Mouse (Mus musculus): ENCODE data around the gene Gm13090.

The Gm13090 gene

DNA sequence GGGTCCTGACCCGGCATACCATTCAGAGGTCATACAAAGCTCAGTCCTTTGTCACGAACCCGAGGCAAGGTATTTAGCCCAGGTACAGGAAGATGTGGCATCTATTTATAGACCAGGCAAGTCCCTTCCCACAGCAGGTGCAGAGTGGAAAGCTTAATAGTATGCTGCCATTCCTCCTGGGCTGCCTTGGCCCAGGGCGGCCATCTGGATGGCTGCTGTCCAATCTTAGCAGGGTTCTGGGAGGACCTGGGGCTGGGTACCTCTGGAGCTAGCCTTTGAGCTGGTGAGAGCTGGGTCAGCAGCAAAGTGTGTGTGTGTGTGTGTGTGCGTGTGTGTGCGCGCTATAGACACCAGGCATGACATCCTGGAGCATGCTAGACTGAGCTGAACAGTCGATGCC, 46.1 kb downstream of the Gm13090 start:
- 83% methylated on average over 8 of the region's 8 CpGs for WGBS

DNA sequence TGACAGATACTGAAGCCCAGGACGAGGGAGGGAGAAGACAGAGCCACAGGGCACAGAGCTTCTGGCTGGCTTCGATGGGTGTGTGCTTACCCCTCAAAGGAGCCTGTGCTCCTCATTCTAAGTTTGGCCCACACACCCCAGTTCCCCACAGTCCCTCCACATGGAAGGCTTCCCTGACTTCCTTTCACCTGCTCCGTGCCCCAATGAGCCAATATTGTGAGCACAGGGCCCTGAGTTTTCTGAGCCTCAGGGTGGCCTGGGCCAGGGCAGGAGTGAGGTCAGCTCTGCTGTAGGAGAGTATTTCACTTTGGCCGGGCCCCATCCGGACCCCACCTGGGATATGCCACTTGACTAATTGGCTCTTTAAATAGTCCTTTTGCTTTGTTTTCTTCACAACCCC, 48.3 kb downstream of the Gm13090 start:
- WGBS = 50% methylated on average over 5 of the region's 5 CpGs

DNA sequence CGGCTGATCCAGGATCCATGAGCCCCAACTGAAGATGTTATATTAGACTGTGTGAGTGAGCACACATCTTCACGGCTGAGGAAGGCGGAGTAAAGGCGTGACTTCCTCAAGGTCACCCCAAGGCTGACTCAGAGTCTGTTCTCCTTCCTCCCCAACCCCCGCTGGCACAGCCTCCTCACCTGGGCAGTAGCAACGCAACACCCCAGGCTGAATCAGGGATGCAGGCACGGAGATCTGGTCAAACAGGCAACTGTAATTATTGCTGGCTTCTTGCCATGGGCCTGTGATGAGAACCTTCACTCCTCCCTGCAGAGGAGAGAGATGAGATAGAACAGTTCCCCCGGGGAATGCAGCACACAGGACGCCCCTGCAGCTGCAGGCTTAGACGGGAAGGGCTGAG, 48.8 kb downstream of the Gm13090 start:
- WGBS = 21% methylated on average over 10 of the region's 10 CpGs

DNA sequence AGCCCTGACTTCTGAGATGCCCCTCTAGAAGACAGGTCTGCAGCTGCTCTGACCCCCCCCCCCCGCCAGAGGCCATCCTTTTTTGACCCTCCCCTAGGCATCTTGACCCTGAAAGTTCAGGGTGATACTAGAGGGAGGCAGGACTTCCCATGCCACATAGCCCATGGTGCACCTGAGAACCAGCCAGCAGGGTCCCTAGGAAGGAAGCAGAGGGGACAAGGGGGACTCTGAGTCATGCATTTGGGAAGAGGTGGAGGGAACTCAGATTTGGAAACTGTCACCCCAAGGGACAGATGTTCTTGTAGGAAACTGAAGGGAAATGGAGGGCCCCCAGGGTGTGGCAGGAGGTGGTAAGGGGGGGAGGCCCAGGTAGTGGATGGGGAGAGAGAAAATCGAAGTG, 49.2 kb downstream of the Gm13090 start:
- WGBS = 39% methylated on average over 2 of the region's 2 CpGs

DNA sequence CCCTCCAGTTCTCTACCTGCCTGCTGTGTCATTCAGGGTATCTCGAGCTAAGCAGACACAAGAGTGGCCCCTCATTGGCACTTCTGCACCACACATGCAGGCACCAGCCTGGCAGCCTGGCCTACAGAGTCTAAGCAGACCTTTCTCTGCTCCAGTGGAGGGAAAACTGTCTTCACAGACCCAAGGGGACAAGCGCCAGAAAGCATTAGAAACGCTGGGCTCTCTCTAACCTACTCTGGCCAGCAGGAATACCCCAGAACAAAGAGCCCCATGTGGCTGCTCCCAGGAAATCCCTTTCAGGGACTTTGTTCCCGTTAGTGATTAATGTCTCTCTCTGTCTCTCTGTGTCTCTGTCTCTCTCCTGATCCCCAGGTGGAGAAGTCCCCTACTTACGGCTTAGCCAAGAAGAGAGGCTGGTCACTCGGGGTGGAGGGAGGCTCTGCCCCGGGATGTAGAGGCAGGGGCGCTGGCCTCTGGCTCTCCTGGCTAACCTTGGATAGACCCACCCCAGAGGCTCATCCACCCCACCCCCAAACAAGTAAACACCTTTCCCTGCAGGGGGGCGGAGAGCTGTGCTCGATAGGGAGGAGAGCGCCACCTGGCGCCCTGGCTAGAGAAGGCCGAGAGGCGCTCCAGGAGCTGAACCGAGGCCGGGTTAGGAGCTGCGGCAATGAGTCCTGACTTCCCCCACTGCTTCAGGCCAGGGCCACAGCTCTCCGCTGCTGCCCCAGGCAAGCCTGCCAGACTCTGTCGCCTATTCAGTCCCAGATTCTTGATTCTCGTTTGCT, 49.9 kb downstream of the Gm13090 start:
- 10% methylated on average over 20 of the region's 20 CpGs for WGBS

DNA sequence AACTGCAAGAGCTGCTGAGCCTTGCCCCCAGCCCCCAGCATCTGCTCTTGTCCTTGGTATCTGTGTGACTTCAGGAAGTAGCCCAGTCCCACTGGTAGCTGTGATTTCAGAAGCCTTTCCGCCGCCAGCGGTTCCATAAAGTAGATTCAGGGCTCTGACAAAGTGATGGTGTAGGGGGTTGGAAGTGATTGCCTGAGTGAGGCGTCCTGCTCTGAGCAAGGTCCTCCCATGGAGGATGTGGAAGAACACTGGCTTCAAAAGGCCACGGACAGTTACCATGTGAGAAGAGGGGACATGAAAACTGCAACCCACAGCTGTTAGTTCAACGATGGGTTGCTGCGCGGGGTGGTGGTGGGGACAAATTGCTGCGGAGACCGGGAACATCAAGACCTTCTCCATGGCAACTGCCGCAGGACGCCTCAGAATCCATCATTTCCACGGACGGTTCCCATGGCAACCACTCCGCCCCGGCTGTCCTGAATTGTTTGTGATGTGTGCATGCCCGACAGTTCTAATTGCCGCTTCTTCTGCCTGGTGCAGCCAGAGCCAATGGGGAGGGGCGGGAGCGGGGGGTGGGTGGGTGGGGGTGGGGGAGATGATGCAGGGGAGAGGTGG, 51.1 kb downstream of the Gm13090 start:
- WGBS = 4% methylated on average over 20 of the region's 20 CpGs

All from cerebral cortex, adult 2 months (tissue).